Mouse (Mus musculus): ENCODE data around the gene Gramd1b.

Gene Gramd1b

DNA sequence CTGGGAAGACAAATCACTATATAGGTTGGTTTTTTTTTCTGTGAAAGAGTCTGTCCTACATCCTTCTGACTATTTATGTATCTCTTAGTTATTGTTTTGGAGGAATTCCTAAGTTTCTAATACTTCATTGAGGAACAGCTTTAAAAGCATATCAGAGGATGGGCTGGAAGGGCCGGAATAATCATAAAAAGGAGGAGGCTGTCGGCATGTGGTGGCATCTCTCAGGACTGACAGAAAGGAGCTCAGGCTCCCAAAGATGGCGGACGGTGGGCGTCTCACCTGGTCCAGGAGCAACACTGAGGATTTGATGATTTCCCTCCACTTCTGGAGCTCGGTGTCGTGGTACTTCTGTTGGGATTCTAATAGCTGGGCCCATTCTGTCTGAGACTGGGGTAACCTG is 231.9 kb downstream of the Gramd1b start:
- DNase-seq, result no peak

- no peak for DNase-seq
Measured at GRCm38 (mm10) chr9:40297969-40298368, 233.2 kb downstream of the Gramd1b start.

- no peak for DNase-seq
Measured at GRCm38 (mm10) chr9:40296251-40296650, 234.9 kb downstream of the Gramd1b start.

DNA sequence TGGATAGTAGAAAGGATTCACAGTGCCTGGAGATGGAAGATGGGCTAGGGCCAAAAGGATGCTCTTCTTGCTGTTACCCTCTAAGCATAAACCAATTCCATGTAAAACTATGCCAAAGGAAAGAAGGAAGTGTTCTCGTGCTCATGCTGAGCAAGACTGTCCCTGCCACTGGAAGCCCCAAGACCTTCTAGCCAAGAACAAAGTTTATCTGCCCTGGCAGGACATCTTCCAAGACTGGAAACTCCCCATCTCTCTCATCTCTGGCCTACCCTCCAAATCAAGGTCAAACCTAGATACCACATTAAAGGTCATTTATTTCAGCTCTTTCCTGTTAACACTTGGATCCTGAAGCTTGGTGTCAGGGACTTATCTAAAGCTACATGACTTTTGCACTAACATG is 236.3 kb downstream of the Gramd1b start:
- DNase-seq, result no peak

GRCm38 (mm10) chr9:40294210-40294609 is 237.0 kb downstream of the Gramd1b start:
- DNase-seq, result no peak

DNA sequence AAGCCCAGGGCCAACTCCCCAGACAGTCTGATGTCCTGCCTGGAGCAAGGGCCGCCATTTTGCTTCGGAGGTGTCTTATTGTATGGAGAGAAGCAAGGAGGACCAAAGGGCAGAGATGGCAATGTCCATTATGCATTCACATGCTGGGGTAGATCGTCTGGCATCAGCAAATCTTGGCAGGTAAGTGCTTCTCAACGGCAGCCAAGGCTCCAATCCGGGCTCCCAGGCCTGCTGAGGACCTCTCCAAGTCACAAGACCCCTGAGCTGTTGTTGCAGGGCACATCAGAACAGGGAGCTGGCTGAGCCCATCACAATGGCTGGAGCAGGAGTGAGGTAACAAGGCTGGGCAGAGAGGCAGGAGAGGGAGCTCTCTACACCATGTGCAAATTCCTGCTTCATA is 237.4 kb downstream of the Gramd1b start:
- no peak for DNase-seq

DNA sequence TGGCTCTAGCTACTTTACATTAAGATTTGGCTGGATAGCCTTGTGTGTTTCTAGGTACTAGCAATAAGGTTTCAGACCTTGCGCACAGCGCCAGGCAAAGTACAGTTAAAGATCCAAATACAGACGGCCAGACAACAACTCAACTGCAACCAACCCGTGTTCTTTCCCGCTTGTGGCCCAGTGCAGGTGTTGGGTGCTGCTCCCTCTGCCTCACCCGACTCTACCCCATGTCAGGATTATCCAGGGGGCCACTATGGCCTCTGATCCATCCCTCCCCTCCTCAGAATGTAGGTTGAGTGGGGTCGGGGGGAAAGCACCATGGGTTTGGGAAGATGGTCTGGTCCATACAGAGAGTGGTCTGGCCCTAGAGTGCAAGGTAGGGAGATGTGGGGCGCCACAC is 237.9 kb downstream of the Gramd1b start:
- no peak for DNase-seq

- no peak for DNase-seq
Measured at GRCm38 (mm10) chr9:40292475-40292874, 238.7 kb downstream of the Gramd1b start.

- no peak for DNase-seq
Measured at GRCm38 (mm10) chr9:40282968-40283367, 248.2 kb downstream of the Gramd1b start.

DNA sequence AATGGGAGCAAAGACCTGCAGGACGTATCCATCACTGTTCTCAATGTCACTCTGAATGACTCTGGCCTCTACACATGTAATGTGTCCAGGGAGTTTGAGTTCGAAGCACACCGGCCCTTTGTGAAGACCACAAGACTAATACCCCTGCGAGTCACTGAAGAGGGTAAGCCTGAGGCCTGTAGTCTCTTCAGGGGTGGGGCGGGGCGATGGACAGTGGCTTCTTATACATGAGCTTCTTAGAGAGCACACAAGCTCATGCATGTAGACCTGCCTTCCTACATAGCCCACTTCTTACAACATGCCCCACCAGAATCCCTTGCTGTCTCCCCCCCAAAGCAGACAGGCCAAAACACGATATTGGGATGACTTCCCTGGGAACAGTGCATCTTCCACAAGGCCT is 251.7 kb downstream of the Gramd1b start:
- DNase-seq, result no peak

DNA sequence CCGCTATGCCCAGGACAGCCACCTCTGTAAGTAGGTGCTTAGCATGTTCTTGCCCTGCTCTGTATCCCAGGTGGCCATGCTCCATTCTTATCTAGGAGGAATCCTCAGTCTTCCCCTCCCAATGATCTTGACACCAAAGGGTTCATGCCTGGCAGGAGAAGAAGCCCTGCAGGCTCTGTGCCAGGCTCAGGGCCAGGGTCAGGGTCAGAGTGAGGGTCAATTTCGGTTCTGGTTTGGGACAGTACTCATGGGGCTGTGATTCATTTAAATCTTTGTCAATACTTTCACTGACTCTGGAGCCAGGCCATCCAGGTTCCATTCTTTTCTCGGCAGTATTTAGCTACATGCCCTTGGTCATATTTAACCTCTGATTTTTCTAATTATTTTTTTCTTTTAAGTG is 253.5 kb downstream of the Gramd1b start:
- DNase-seq, result no peak

DNA sequence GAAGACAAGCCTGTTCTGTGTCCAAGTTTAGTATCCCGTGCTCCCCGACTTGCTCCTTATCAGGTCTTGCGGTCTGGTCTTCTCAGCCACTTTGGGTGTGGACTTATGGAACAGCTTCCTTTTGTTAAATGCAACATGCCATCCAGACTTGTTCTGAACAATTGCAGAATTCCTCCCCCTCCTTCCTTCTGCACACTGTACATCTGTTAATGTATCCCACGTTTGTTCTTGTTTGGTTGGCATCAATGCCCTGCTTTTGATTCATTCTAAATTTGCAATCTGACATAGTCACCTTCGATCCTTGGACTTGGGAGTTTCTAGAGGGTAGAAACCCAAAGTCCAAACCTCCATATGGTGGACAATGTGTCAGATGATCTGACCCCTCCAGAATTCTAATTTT is 255.3 kb downstream of the Gramd1b start:
- no peak for DNase-seq

- DNase-seq, result no peak
Measured at GRCm38 (mm10) chr9:40272822-40273221, 258.4 kb downstream of the Gramd1b start.

DNA sequence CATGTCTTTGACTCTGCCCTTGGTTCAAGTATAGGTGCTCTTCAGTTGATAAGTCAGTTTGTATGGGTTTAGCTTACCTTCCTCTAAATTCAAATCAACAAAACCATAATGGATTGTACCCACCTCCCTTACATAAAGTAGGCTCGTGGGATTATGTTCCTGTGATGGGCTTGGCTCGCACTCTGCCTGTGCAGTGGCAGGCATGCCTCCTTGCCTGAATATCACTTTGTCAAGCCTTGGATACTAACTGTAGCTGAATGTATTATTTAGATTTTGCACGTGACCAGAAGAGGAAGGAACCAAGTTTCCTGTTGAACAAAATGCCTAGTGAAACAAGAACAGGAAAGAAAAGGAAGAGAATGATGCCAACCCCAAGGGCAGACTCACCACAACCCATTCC is 260.1 kb downstream of the Gramd1b start:
- DNase-seq, result no peak

DNA sequence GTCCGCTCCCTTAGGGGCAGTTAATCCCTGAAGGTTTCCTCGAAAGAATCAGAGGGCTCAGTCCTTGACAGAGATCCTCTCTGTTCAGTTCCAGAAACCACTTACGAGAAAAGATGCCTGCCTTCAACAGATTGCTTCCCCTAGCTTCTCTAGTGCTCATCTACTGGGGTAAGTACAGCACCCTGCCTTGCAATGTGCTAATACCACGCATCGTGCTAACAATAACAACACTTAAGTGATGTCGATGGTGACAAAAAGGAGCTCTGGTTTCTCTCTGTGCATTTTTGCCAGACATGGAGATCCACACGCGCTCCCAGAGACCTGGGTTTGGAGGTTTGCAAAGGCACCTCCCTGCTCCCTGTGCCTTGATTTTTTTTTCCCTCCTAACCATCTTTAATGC is 261.3 kb downstream of the Gramd1b start:
- DNase-seq, result peak; percentile 5

GRCm38 (mm10) chr9:40269103-40269861 is 261.9 kb downstream of the Gramd1b start, which contains the start of gene Scn3b:
TSS of gene Scn3b (plus strand) at chr9:40269217.
- peak; percentile 74 for DNase-seq

GRCm38 (mm10) chr9:40268748-40269102 is 262.5 kb downstream of the Gramd1b start:
- no peak for DNase-seq

- DNase-seq, result peak; percentile 27
Measured at GRCm38 (mm10) chr9:40268040-40268747, 263.0 kb downstream of the Gramd1b start.

DNA sequence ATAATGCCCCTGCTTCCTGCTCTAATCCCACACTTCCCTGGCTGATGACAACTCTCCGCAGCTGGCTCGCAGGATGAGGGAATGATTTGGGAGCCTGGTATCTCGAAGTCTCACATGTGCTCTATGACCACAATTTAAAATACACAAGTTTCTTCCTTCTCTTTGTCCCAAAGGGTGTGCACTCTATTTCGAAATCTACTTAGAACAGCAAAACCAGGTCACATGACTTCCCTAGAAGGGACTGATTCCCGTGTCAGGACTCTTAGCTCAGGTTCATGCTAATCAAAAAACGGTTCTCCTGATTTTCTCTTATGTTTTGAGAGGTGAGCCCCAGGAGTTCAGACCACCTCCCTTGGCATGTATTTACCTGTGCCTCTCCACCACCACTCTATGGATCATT is 267.3 kb downstream of the Gramd1b start:
- DNase-seq, result no peak

- DNase-seq, result no peak
Measured at GRCm38 (mm10) chr9:40252459-40252858, 278.7 kb downstream of the Gramd1b start.

GRCm38 (mm10) chr9:40249106-40249505 is 282.1 kb downstream of the Gramd1b start:
- no peak for DNase-seq

- no peak for DNase-seq
Measured at GRCm38 (mm10) chr9:40246702-40247101, 284.5 kb downstream of the Gramd1b start.

DNA sequence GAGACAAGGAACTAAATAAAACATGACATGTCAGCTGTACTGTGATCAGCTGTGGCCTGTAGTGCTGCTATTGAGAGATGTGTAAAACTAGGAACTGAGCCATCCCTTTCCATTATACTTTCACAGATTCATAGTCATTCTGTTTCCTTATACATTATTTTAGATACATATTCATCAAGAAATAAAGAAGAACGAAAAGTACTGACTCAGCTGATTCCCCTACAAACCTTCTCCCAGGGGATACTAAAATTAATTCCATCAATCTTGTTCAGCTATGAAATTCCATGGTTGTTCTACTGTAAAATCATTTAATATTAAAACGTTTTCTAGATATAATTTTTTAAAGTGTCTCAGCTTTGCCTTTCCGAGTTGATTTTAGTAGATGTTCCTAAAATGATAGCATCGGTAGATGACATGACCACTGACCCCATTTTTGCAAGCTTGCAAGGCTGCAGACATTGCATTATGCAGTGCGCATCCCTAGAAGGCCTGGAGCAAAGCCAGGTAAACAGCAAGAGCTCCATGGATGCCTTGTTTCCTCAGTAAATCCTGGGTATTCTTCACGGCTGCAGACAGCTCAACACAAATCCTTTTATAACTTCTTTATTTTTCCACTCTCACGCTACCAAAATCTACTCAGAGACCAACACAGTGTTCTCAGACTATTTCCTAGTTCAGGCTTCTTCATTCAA is 285.1 kb downstream of the Gramd1b start:
- DNase-seq, result no peak

DNA sequence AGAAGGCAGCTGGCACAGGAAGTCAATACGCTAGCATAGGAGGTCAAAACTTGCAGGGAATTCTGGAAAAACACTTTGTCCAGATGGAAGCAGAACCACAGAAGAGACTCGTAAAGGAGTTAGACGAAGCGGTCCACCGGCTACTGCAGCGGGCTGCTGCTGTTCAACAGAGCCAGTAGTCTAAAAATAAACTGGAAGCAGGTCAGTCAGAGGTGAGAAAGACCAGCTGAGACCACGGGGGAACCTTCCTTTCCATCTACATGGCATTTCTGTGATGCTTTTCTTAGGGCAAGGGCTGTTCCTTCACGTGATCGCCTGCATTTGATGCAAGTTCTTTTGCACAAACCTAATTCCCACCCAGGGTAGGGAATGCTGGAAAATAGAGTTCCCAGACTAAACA is 285.7 kb downstream of the Gramd1b start:
- no peak for DNase-seq

Measured in embryo, embryonic 11 days (tissue).